ENCODE assay signal across 8 mouse cellular contexts in genomic region chr17:7306278-7307196, GRCm38 (mm10). TPM values are rescaled to one million over a fixed set of nuclear protein-coding genes. Genes with fewer than 3 reads are reported as not detected.
DNase-seq lines count a peak whose midpoint lies in the region; ATAC-seq and TF ChIP-seq lines count a peak whose summit lies in the region.
"Not testable (repeated sequence)": the region's sequence is repeated elsewhere in the genome, so short reads cannot be mapped to it uniquely, and the experiment has no call there.
"Had no signal": no experiment of that assay in that cellular context is flagged by ENCODE, and none has a peak within 500 bp of the region (broad histone marks: within the 10 kb centered on the region; RNA-seq: fewer than 3 reads in every experiment).

No protein-coding gene starts in this region.

- H3K4me2 ChIP-seq in intestine, embryonic 15.5 days (replicated peaks); lung, embryonic 14.5 days; neural tube, embryonic 12.5 days (replicated peaks): not testable (repeated sequence)

- peak; percentile 44 for DNase-seq in adrenal gland, adult 2 months
- peak; percentile 43 to 47 for DNase-seq in heart, adult 9 months (ENCODE audit: low spot score in 2 of 2)
- DNase-seq in layer of hippocampus, postnatal 10 days (ENCODE audit: low spot score in 2 of 2) = peak; percentile 57 to 65
- DNase-seq in lung, embryonic 14.5 days = not testable (repeated sequence)

- ATAC-seq in erythroblast, adult 5-6 weeks (replicated peaks; ENCODE audit: low FRiP score, poor library complexity, severe bottlenecking) = peak; percentile 80
- ATAC-seq in intestine, embryonic 15.5 days = peak; percentile 78
- peak; percentile 79 for ATAC-seq in lung, embryonic 14.5 days (ENCODE audit: insufficient read depth)
- peak; percentile 90 for ATAC-seq in neural tube, embryonic 12.5 days (ENCODE audit: low FRiP score, low read depth)

- not testable (repeated sequence) for H3K27me3 ChIP-seq in intestine, embryonic 15.5 days (replicated peaks); lung, embryonic 14.5 days (ENCODE audit: insufficient read depth, low read length); neural tube, embryonic 12.5 days (replicated peaks)

- not testable (repeated sequence) for H3K36me3 ChIP-seq in intestine, embryonic 15.5 days; lung, embryonic 14.5 days (ENCODE audit: insufficient read depth); neural tube, embryonic 12.5 days

- TF ChIP-seq CTCF in lung, embryonic 14.5 days (IDR thresholded peaks at IDR 0.05; ENCODE audit: low read depth) = peak; percentile 66

- H3K9me3 ChIP-seq in intestine, embryonic 15.5 days; lung, embryonic 14.5 days (ENCODE audit: low read depth, low read length); neural tube, embryonic 12.5 days: not testable (repeated sequence)

- H3K27ac ChIP-seq in intestine, embryonic 15.5 days; lung, embryonic 14.5 days (ENCODE audit: low read depth); neural tube, embryonic 12.5 days: not testable (repeated sequence)

- not testable (repeated sequence) for H3K4me3 ChIP-seq in intestine, embryonic 15.5 days (replicated peaks); lung, embryonic 14.5 days (ENCODE audit: low read depth, low read length); neural tube, embryonic 12.5 days

- H3K9ac ChIP-seq in intestine, embryonic 15.5 days; lung, embryonic 14.5 days; neural tube, embryonic 12.5 days: not testable (repeated sequence)

- not testable (repeated sequence) for H3K4me1 ChIP-seq in intestine, embryonic 15.5 days (replicated peaks); lung, embryonic 14.5 days (ENCODE audit: insufficient read depth); neural tube, embryonic 12.5 days

- WGBS in intestine, embryonic 15.5 days = 56% methylated on average over 8 of the region's 8 CpGs
- 51% methylated on average over 8 of the region's 8 CpGs for WGBS in lung, embryonic 14.5 days
- whole genome bisulfite sequencing in neural tube, embryonic 12.5 days = 64% methylated on average over 8 of the region's 8 CpGs

RNA-seq across cellular contexts. Expression of gene Tcp10a, which starts 17.9 kb away (rescaled TPM):
- total RNA-seq in adrenal gland, adult 2 months (2021) = not detected
- polyA plus RNA-seq in adrenal gland, adult 2 months (2012; rRNA removed) = not detected in 2 replicates
- not detected in 2 replicates for total RNA-seq in erythroblast, adult 5-6 weeks (2015; ENCODE audit: low replicate concordance)
- total RNA-seq in erythroblast, adult 5-6 weeks (2017; ENCODE audit: low replicate concordance) = not detected in 2 replicates
- polyA plus RNA-seq in intestine, embryonic 15.5 days (2015; fragmentation: Nextera tagmentation; extraction: Ambion mirVana) = not detected in 2 replicates
- under 1 TPM in 1 of 2 experiments, not detected in 1; 0.47 TPM for total RNA-seq in layer of hippocampus, postnatal 10 days (2021)
- not detected in 2 replicates for polyA plus RNA-seq in lung, embryonic 14.5 days (2014; fragmentation: Nextera tagmentation; extraction: Ambion mirVana)
- polyA plus RNA-seq in neural tube, embryonic 12.5 days (2016; fragmentation: Nextera tagmentation; extraction: Ambion mirVana) = not detected in 2 replicates

RNA-seq across cellular contexts. Expression of gene Ttll2, which starts 46.0 kb away (rescaled TPM):
- total RNA-seq in adrenal gland, adult 2 months (2021) = not detected
- polyA plus RNA-seq in adrenal gland, adult 2 months (2012; rRNA removed) = 0.11 TPM in 1 of 2 replicates, not detected in the other
- not detected in 2 replicates for total RNA-seq in erythroblast, adult 5-6 weeks (2015; ENCODE audit: low replicate concordance)
- not detected in 2 replicates for total RNA-seq in erythroblast, adult 5-6 weeks (2017; ENCODE audit: low replicate concordance)
- polyA plus RNA-seq in intestine, embryonic 15.5 days (2015; fragmentation: Nextera tagmentation; extraction: Ambion mirVana) = not detected in 2 replicates
- not detected for total RNA-seq in layer of hippocampus, postnatal 10 days (2021)
- not detected in 2 replicates for polyA plus RNA-seq in lung, embryonic 14.5 days (2014; fragmentation: Nextera tagmentation; extraction: Ambion mirVana)
- polyA plus RNA-seq in neural tube, embryonic 12.5 days (2016; fragmentation: Nextera tagmentation; extraction: Ambion mirVana) = not detected in 2 replicates
- polyA plus RNA-seq: heart, embryonic 10.5 days had no signal
